Mouse (Mus musculus) MEL (cell line): ENCODE measurements around the gene Canx. TPM values are rescaled to one million over a fixed set of nuclear protein-coding genes. Genes with fewer than 3 reads are reported as not detected.

Experiments used
- DNase-seq: peaks from one replicate; pipeline ENCODE4 v3.0.0; 2011; ENCODE audit warnings: low read depth, low spot score
- H3K27ac ChIP-seq: 2 replicates; pipeline ENCODE4 v1.5.1; 2012; ENCODE audit warnings: low read depth, mild to moderate bottlenecking, control low read depth, low read length, moderate library complexity; ENCODE audit not compliant: control insufficient read depth
- H3K27me3 ChIP-seq, 2 experiments: fragments of 150-350 bp in 1 of 2; sonication (generic) in 1 of 2; 2 replicates each; pipeline ENCODE4 v1.6.1; 2012; ENCODE audit warnings: low read length in 2 of 2, mild to moderate bottlenecking in 2 of 2, improper control_type of control experiment in 1 of 2, moderate library complexity in 1 of 2; ENCODE audit not compliant: insufficient read depth in 2 of 2, control insufficient read depth in 1 of 2
- H3K36me3 ChIP-seq, 2 experiments: 2 replicates each; pipeline ENCODE4 v1.6.1; 2012 to 2014; ENCODE audit warnings: low read length in 2 of 2, improper control_type of control experiment in 1 of 2, inconsistent platforms in 1 of 2, mild to moderate bottlenecking in 1 of 2; ENCODE audit not compliant: insufficient read depth in 2 of 2, control insufficient read depth in 1 of 2
- H3K4me1 ChIP-seq, 2 experiments: fragments of 150-350 bp in 1 of 2; sonication (generic) in 1 of 2; 2 replicates each; pipeline ENCODE4 v1.6.1; 2012; ENCODE audit warnings: low read length in 2 of 2, improper control_type of control experiment in 1 of 2, mild to moderate bottlenecking in 1 of 2; ENCODE audit not compliant: insufficient read depth in 2 of 2, control insufficient read depth in 1 of 2
- H3K4me3 ChIP-seq, 2 experiments: fragments of 150-350 bp in 1 of 2; sonication (generic) in 1 of 2; 2 replicates each; pipeline ENCODE4 v1.5.1; 2012; ENCODE audit warnings: low read depth in 2 of 2, low read length in 2 of 2, mild to moderate bottlenecking in 2 of 2, moderate library complexity in 2 of 2, control low read depth in 1 of 2, improper control_type of control experiment in 1 of 2; ENCODE audit not compliant: control insufficient read depth in 1 of 2, insufficient read depth in 1 of 2
- H3K79me2 ChIP-seq: 2 replicates; pipeline ENCODE4 v1.6.1; 2012; ENCODE audit warnings: mild to moderate bottlenecking, low read length, moderate library complexity; ENCODE audit not compliant: control insufficient read depth, poor library complexity, insufficient read depth
- H3K9ac ChIP-seq: 2 replicates; pipeline ENCODE4 v1.6.1; 2012; ENCODE audit warnings: low read depth, mild to moderate bottlenecking, control low read depth, low read length, moderate library complexity; ENCODE audit not compliant: control insufficient read depth, poor library complexity, severe bottlenecking
- H3K9me3 ChIP-seq: fragments of 150-350 bp; sonication (generic); replicated peaks from 2 replicates; pipeline ENCODE4 v1.6.1; 2012; ENCODE audit warnings: mild to moderate bottlenecking, low read length, improper control_type of control experiment, moderate library complexity; ENCODE audit not compliant: insufficient read depth
- CHD1 ChIP-seq: IDR thresholded peaks from 2 replicates; pipeline ENCODE4 v1.6.1; 2012; ENCODE audit warnings: low read depth, mild to moderate bottlenecking, inconsistent platforms, low read length, improper control_type of control experiment
- CHD2 ChIP-seq: IDR thresholded peaks from 2 replicates; pipeline ENCODE4 v1.6.1; 2011; ENCODE audit warnings: low read length, improper control_type of control experiment
- CTCF ChIP-seq, 3 experiments: IDR thresholded peaks in 2 of 3; conservative IDR thresholded peaks in 1 of 3; 2 replicates each; pipeline ENCODE4 v1.5.1; 2011 to 2012; ENCODE audit warnings: low read length in 3 of 3, low read depth in 2 of 3, mild to moderate bottlenecking in 2 of 3, improper control_type of control experiment in 1 of 3, inconsistent platforms in 1 of 3, mixed read lengths in 1 of 3, moderate library complexity in 1 of 3; ENCODE audit not compliant: control insufficient read depth in 1 of 3, insufficient read depth in 1 of 3, poor library complexity in 1 of 3, severe bottlenecking in 1 of 3
- EP300 ChIP-seq, 2 experiments: IDR thresholded peaks; 2 replicates each; pipeline ENCODE4 v1.6.1; 2011; ENCODE audit warnings: improper control_type of control experiment in 2 of 2, low read length in 2 of 2, low read depth in 1 of 2, mild to moderate bottlenecking in 1 of 2
- ETS1 ChIP-seq: IDR thresholded peaks from 2 replicates; pipeline ENCODE4 v1.6.1; 2012; ENCODE audit warnings: low read depth, mild to moderate bottlenecking, inconsistent platforms, low read length, improper control_type of control experiment, moderate library complexity
- GABPA ChIP-seq: IDR thresholded peaks from 2 replicates; pipeline ENCODE4 v1.6.1; 2012; ENCODE audit warnings: low read depth, mild to moderate bottlenecking, inconsistent platforms, low read length, improper control_type of control experiment, moderate library complexity
- GATA1 ChIP-seq: IDR thresholded peaks from 2 replicates; pipeline ENCODE4 v1.6.1; 2011; ENCODE audit warnings: low read depth, low read length, improper control_type of control experiment
- HCFC1 ChIP-seq: IDR thresholded peaks from 2 replicates; pipeline ENCODE4 v1.6.1; 2012; ENCODE audit warnings: low read depth, mild to moderate bottlenecking, inconsistent platforms, low read length, improper control_type of control experiment, moderate library complexity
- JUND ChIP-seq: IDR thresholded peaks from 2 replicates; pipeline ENCODE4 v1.6.1; 2011; ENCODE audit warnings: low read depth, mild to moderate bottlenecking, improper control_type of control experiment, low read length
- KAT2A ChIP-seq: conservative IDR thresholded peaks from 2 replicates; pipeline ENCODE4 v1.6.1; 2012; ENCODE audit warnings: low read depth, low read length, improper control_type of control experiment, inconsistent platforms
- MAFK ChIP-seq: IDR thresholded peaks from 2 replicates; pipeline ENCODE4 v1.6.1; 2011; ENCODE audit warnings: low read depth, mild to moderate bottlenecking, low read length, improper control_type of control experiment, borderline replicate concordance
- MAX ChIP-seq: IDR thresholded peaks from 2 replicates; pipeline ENCODE4 v1.6.1; 2011; ENCODE audit warnings: low read length, improper control_type of control experiment
- MAZ ChIP-seq: IDR thresholded peaks from 2 replicates; pipeline ENCODE4 v1.6.1; 2012; ENCODE audit warnings: low read depth, mild to moderate bottlenecking, inconsistent platforms, low read length, improper control_type of control experiment
- MEF2A ChIP-seq: IDR thresholded peaks from 2 replicates; pipeline ENCODE4 v1.6.1; 2014; ENCODE audit warnings: low read depth, mild to moderate bottlenecking, inconsistent platforms, low read length, improper control_type of control experiment; ENCODE audit not compliant: poor library complexity, insufficient replicate concordance, severe bottlenecking; ENCODE audit errors: extremely low read depth
- MXI1 ChIP-seq: IDR thresholded peaks from 2 replicates; pipeline ENCODE4 v1.6.1; 2011; ENCODE audit warnings: mild to moderate bottlenecking, low read depth, low read length, improper control_type of control experiment
- MYB ChIP-seq: IDR thresholded peaks from 2 replicates; pipeline ENCODE4 v1.6.1; 2011; ENCODE audit warnings: mild to moderate bottlenecking, low read depth, low read length, improper control_type of control experiment
- NELFE ChIP-seq: IDR thresholded peaks from 2 replicates; pipeline ENCODE4 v1.6.1; 2011; ENCODE audit warnings: low read depth, low read length, improper control_type of control experiment
- NRF1 ChIP-seq: IDR thresholded peaks from 2 replicates; pipeline ENCODE4 v1.6.1; 2014; ENCODE audit warnings: low read depth, mild to moderate bottlenecking, inconsistent platforms, low read length, improper control_type of control experiment, moderate library complexity; ENCODE audit not compliant: poor library complexity, insufficient read depth, severe bottlenecking
- POLR2AphosphoS2 ChIP-seq: IDR thresholded peaks from 2 replicates; pipeline ENCODE4 v1.6.1; 2011; ENCODE audit warnings: low read length, improper control_type of control experiment
- POLR2AphosphoS5 ChIP-seq: IDR thresholded peaks from 2 replicates; pipeline ENCODE4 v1.6.1; 2012; ENCODE audit warnings: low read depth, borderline replicate concordance, mild to moderate bottlenecking, inconsistent platforms, low read length, moderate library complexity, mixed read lengths
- SIN3A ChIP-seq: IDR thresholded peaks from 2 replicates; pipeline ENCODE4 v1.6.1; 2012; ENCODE audit warnings: low read length, improper control_type of control experiment, inconsistent platforms
- SMC3 ChIP-seq: IDR thresholded peaks from 2 replicates; pipeline ENCODE4 v1.6.1; 2011; ENCODE audit warnings: low read depth, low read length, improper control_type of control experiment
- TAL1 ChIP-seq: IDR thresholded peaks from 2 replicates; pipeline ENCODE4 v1.6.1; 2012; ENCODE audit warnings: mild to moderate bottlenecking, inconsistent platforms, low read length, moderate library complexity, mixed read lengths
- TBP ChIP-seq: IDR thresholded peaks from 2 replicates; pipeline ENCODE4 v1.8.0; 2011; ENCODE audit warnings: low read depth, low read length, improper control_type of control experiment
- TCF12 ChIP-seq: IDR thresholded peaks from 2 replicates; pipeline ENCODE4 v1.6.1; 2014; ENCODE audit warnings: low read depth, mild to moderate bottlenecking, inconsistent platforms, low read length, improper control_type of control experiment, moderate library complexity
- USF1 ChIP-seq: IDR thresholded peaks from 2 replicates; pipeline ENCODE4 v1.6.1; 2014; ENCODE audit warnings: low read depth, mild to moderate bottlenecking, inconsistent platforms, low read length, improper control_type of control experiment, moderate library complexity
- USF2 ChIP-seq, 2 experiments: IDR thresholded peaks; 2 replicates each; pipeline ENCODE4 v1.6.1; 2011 to 2012; ENCODE audit warnings: improper control_type of control experiment in 2 of 2, low read length in 2 of 2, borderline replicate concordance in 1 of 2, inconsistent platforms in 1 of 2, low read depth in 1 of 2, mild to moderate bottlenecking in 1 of 2; ENCODE audit not compliant: insufficient read depth in 1 of 2
- ZC3H11A ChIP-seq: IDR thresholded peaks from 2 replicates; pipeline ENCODE4 v1.6.1; 2012; ENCODE audit warnings: low read depth, mild to moderate bottlenecking, inconsistent platforms, low read length, improper control_type of control experiment
- ZKSCAN1 ChIP-seq: IDR thresholded peaks from 2 replicates; pipeline ENCODE4 v1.6.1; 2012; ENCODE audit warnings: low read depth, mild to moderate bottlenecking, inconsistent platforms, low read length, improper control_type of control experiment, moderate library complexity
- ZMIZ1 ChIP-seq: IDR thresholded peaks from 2 replicates; pipeline ENCODE4 v1.6.1; 2012; ENCODE audit warnings: low read depth, mild to moderate bottlenecking, inconsistent platforms, low read length, improper control_type of control experiment, moderate library complexity
- polyA plus RNA-seq, 2 experiments: library from polyadenylated mRNA; stranded (reverse) in 1 of 2; unstranded in 1 of 2; fragments of >175 nt in 1 of 2; fragments of >200 nt in 1 of 2; gene quantifications; 2 replicates each; pipeline versions ENCODE4 v1.2.1 to v1.2.4; 2012; ENCODE audit warnings: low replicate concordance in 2 of 2, low read depth in 1 of 2; ENCODE audit not compliant: insufficient read length in 2 of 2, insufficient read depth in 1 of 2, missing spikeins in 1 of 2
- total RNA-seq: library from RNA; depleted of rRNA; stranded (reverse); fragments of 300-350 nt; gene quantifications from 2 replicates; pipeline ENCODE4 v1.2.3, GENCODE M21; 2012

Gene Canx
- total and polyA plus RNA-seq, 3 experiments: 390 to 867 (median 464) TPM

DNA sequence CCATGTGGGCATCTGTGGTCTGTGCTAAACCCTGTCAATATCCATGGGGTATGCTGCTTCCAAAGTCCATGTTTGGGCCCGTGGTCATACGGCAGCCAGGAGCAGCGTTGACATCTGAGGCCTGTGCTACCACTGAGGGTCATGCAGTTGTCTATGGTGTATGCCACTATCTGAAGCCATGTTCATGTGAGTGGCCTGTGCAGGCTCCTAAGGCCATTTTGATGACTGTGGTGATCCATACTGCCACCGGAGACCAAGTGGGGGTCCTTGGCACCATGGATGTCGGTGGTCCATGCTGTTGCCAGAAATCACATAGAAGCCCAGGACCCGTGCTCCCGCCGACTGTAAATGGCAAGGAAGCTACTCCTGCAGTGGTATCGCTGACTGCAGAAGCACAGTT, 42.1 kb upstream of the Canx start:
- H3K36me3 ChIP-seq: peaks cover 0 to 26% of the 10 kb centered on the region in 2 experiments; a peak in 2 of 4 replicates
- no peaks in the 10 kb centered on the region; the same call in 1 of the 2 replicates for H3K79me2 ChIP-seq
- H3K9me3 ChIP-seq: no peaks in the 10 kb centered on the region
- TF ChIP-seq EP300 (IDR thresholded peaks at IDR 0.05; ENCODE audit: low read depth in 1 of 2, low read length in 2 of 2) (no peak), MAFK (no peak), MXI1 (no peak), CTCF (IDR thresholded peaks at IDR 0.05 in 2 of 3, conservative IDR thresholded peaks at IDR 0.05 in 1 of 3; ENCODE audit: control insufficient read depth in 1 of 3, insufficient read depth in 1 of 3, low read depth in 2 of 3, low read length in 3 of 3, poor library complexity in 1 of 3, severe bottlenecking in 1 of 3) (no peak), TBP (no peak), USF1 (no peak), NRF1 (no peak), HCFC1 (no peak), POLR2AphosphoS2 (no peak), POLR2AphosphoS5 (no peak), GABPA (no peak), CHD2 (no peak), ETS1 (no peak), TCF12 (no peak)
- TF ChIP-seq, all 39 proteins: peak for 0
- no peak for DNase-seq
- Histone ChIP-seq H3K9ac (no peak overlapping the region), H3K4me3 (no peak overlapping the region), H3K27me3 (no peaks in the 10 kb centered on the region), H3K27ac (no peak overlapping the region), H3K4me1 (peaks cover 17 to 31% of the 10 kb centered on the region in 2 experiments)

DNA sequence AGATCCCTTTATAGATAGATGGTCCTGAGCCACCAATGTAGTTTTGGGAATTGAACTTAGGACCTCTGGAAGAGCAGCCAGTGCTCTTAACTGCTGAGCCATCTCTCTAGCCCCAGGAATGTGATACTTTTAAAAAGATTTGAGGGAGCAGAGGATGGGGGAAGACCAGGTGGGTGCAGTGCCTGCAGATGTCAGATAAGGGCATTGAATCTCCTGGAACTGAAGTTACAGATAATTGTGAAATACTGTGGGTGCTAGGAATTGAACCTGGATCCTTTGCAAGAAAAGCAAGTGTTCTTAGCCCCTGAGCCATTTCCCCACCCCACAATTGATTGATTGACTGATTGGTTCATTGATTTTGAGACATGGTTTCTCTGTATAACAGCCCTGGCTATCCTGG, 39.8 kb upstream of the Canx start:
- DNase-seq: no peak
- H3K4me3 ChIP-seq: no peak overlapping the region
- TF ChIP-seq TCF12 (peak; percentile 75), TBP (no peak), ZKSCAN1 (no peak), JUND (no peak), SMC3 (no peak), CHD2 (no peak), EP300 (IDR thresholded peaks at IDR 0.05; ENCODE audit: low read depth in 1 of 2, low read length in 2 of 2) (peak; percentile 28 to 52; a peak in 2 of 4 replicates), MAFK (no peak), MYB (no peak), KAT2A (no peak), MXI1 (no peak), MAZ (0 out of 2 replicates have a peak, but pooled peaks have one; percentile 14), GATA1 (peak; percentile 67), ZMIZ1 (no peak), GABPA (no peak), NELFE (no peak), ETS1 (no peak), POLR2AphosphoS5 (no peak), ZC3H11A (no peak), TAL1 (peak; percentile 61), USF1 (no peak), MAX (no peak), USF2 (IDR thresholded peaks at IDR 0.05; ENCODE audit: borderline replicate concordance in 1 of 2, insufficient read depth in 1 of 2, low read depth in 1 of 2, low read length in 2 of 2) (no peak), SIN3A (0 out of 2 replicates have a peak, but pooled peaks have one; percentile 13), CHD1 (no peak), MEF2A (no peak), NRF1 (no peak)

More for the DNA sequence above, 39.8 kb upstream of the Canx start:
- H3K36me3 ChIP-seq: peaks cover 0 to 16% of the 10 kb centered on the region in 2 experiments; a peak in 2 of 4 replicates
- no peak overlapping the region for H3K9ac ChIP-seq
- no peak overlapping the region for H3K27ac ChIP-seq
- H3K9me3 ChIP-seq: no peaks in the 10 kb centered on the region
- H3K79me2 ChIP-seq: no peaks in the 10 kb centered on the region
- H3K27me3 ChIP-seq: no peaks in the 10 kb centered on the region
- peaks cover 10 to 25% of the 10 kb centered on the region in 2 experiments for H3K4me1 ChIP-seq
